Mouse (Mus musculus) CH12.LX (cell line): Measurements from ENCODE around the gene Sf1. TPM values are rescaled to one million over a fixed set of nuclear protein-coding genes. Genes with fewer than 3 reads are reported as not detected.
A peak's percentile ranks its signal among the peaks of the same experiment; 100 is the strongest.

Experiments used
- DNase-seq: peaks from one replicate; pipeline ENCODE4 v3.0.0-alpha.2; 2013; ENCODE audit errors: extremely low read depth
- H3K27ac ChIP-seq: 2 replicates; pipeline ENCODE4 v1.5.1; 2012; ENCODE audit warnings: low read depth, mild to moderate bottlenecking, control low read depth, moderate library complexity; ENCODE audit not compliant: insufficient read depth
- H3K27me3 ChIP-seq: replicated peaks from 2 replicates; pipeline ENCODE3; 2012; ENCODE audit warnings: inconsistent platforms
- H3K36me3 ChIP-seq, 2 experiments: replicated peaks in 1 of 2; 2 replicates each; pipeline versions ENCODE3 to v1.6.1; 2012; ENCODE audit warnings: inconsistent platforms in 1 of 2, low read length in 1 of 2, mild to moderate bottlenecking in 1 of 2, mixed read lengths in 1 of 2, moderate library complexity in 1 of 2; ENCODE audit not compliant: control insufficient read depth in 1 of 2, insufficient read depth in 1 of 2
- H3K4me1 ChIP-seq, 2 experiments: 2 replicates each; pipeline ENCODE4 v1.6.1; 2012; ENCODE audit warnings: inconsistent platforms in 1 of 2, moderate library complexity in 1 of 2; ENCODE audit not compliant: insufficient read depth in 2 of 2, control insufficient read depth in 1 of 2
- H3K4me2 ChIP-seq: 2 replicates; pipeline ENCODE4 v1.6.1; 2012; ENCODE audit warnings: low read depth, mild to moderate bottlenecking, control low read depth; ENCODE audit not compliant: poor library complexity, insufficient read depth, severe bottlenecking
- H3K4me3 ChIP-seq, 3 experiments: fragments of 150-350 bp in 1 of 3; sonication (generic) in 1 of 3; replicated peaks in 1 of 3; 2 replicates each; pipeline versions ENCODE3 to v1.5.1; 2011 to 2012; ENCODE audit warnings: low read depth in 2 of 3, low read length in 2 of 3, mild to moderate bottlenecking in 2 of 3, moderate library complexity in 2 of 3, control low read depth in 1 of 3, improper control_type of control experiment in 1 of 3, inconsistent platforms in 1 of 3, mixed read lengths in 1 of 3; ENCODE audit not compliant: poor library complexity in 1 of 3
- H3K79me2 ChIP-seq: replicated peaks from 2 replicates; pipeline ENCODE4 v1.6.1; 2012; ENCODE audit warnings: mild to moderate bottlenecking, moderate library complexity; ENCODE audit not compliant: control insufficient read depth, poor library complexity, insufficient read depth, severe bottlenecking; ENCODE audit errors: extremely low read depth
- H3K9ac ChIP-seq: 2 replicates; pipeline ENCODE4 v1.6.1; 2012; ENCODE audit warnings: low read depth, mild to moderate bottlenecking, control low read depth, moderate library complexity; ENCODE audit not compliant: insufficient read depth
- H3K9me3 ChIP-seq: replicated peaks from 2 replicates; pipeline ENCODE3; 2012; ENCODE audit warnings: low read length, inconsistent platforms, mixed read lengths
- BHLHE40 ChIP-seq: IDR thresholded peaks from 2 replicates; pipeline ENCODE4 v1.6.1; 2011; ENCODE audit warnings: mild to moderate bottlenecking, low read depth, low read length, improper control_type of control experiment
- CHD1 ChIP-seq: IDR thresholded peaks from 2 replicates; pipeline ENCODE4 v1.6.1; 2012; ENCODE audit warnings: low read depth, low read length, improper control_type of control experiment, inconsistent platforms
- E2F4 ChIP-seq: IDR thresholded peaks from 2 replicates; pipeline ENCODE4 v1.6.1; 2011; ENCODE audit warnings: low read depth, low read length, improper control_type of control experiment; ENCODE audit not compliant: insufficient replicate concordance
- ELF1 ChIP-seq: IDR thresholded peaks from 2 replicates; pipeline ENCODE4 v1.6.1; 2014; ENCODE audit warnings: low read depth, mild to moderate bottlenecking, inconsistent platforms, low read length, improper control_type of control experiment
- EP300 ChIP-seq: IDR thresholded peaks from 2 replicates; pipeline ENCODE4 v1.6.1; 2011; ENCODE audit warnings: low read length, improper control_type of control experiment
- ETS1 ChIP-seq: conservative IDR thresholded peaks from 2 replicates; pipeline ENCODE4 v1.6.1; 2012; ENCODE audit warnings: low read depth, mild to moderate bottlenecking, inconsistent platforms, low read length, improper control_type of control experiment, moderate library complexity
- GABPA ChIP-seq: IDR thresholded peaks from 2 replicates; pipeline ENCODE4 v1.6.1; 2012; ENCODE audit warnings: low read depth, low read length, improper control_type of control experiment, inconsistent platforms; ENCODE audit not compliant: insufficient replicate concordance
- HCFC1 ChIP-seq: IDR thresholded peaks from 2 replicates; pipeline ENCODE4 v1.6.1; 2012; ENCODE audit warnings: low read depth, mild to moderate bottlenecking, inconsistent platforms, low read length, improper control_type of control experiment
- IRF4 ChIP-seq: IDR thresholded peaks from 2 replicates; pipeline ENCODE4 v1.6.1; 2014; ENCODE audit warnings: low read depth, mild to moderate bottlenecking, inconsistent platforms, low read length, improper control_type of control experiment
- JUN ChIP-seq: IDR thresholded peaks from 2 replicates; pipeline ENCODE4 v1.6.1; 2011; ENCODE audit warnings: low read depth, mild to moderate bottlenecking, low read length, improper control_type of control experiment, moderate library complexity; ENCODE audit not compliant: insufficient read depth
- JUND ChIP-seq: conservative IDR thresholded peaks from 2 replicates; pipeline ENCODE4 v1.6.1; 2011; ENCODE audit warnings: low read depth, low read length, improper control_type of control experiment
- KAT2A ChIP-seq: IDR thresholded peaks from 2 replicates; pipeline ENCODE4 v1.6.1; 2012; ENCODE audit warnings: low read length, improper control_type of control experiment, inconsistent platforms; ENCODE audit not compliant: insufficient replicate concordance
- MXI1 ChIP-seq: IDR thresholded peaks from 2 replicates; pipeline ENCODE4 v1.6.1; 2011; ENCODE audit warnings: mild to moderate bottlenecking, low read depth, low read length, improper control_type of control experiment
- MYC ChIP-seq: IDR thresholded peaks from 2 replicates; pipeline ENCODE4 v1.6.1; 2011; ENCODE audit warnings: low read depth, mild to moderate bottlenecking, improper control_type of control experiment, low read length
- PAX5 ChIP-seq: IDR thresholded peaks from 2 replicates; pipeline ENCODE4 v1.6.1; 2012; ENCODE audit warnings: low read length, inconsistent platforms, mixed read lengths
- POLR2A ChIP-seq: IDR thresholded peaks from 2 replicates; pipeline ENCODE4 v1.6.1; 2011; ENCODE audit warnings: low read depth, mild to moderate bottlenecking, improper control_type of control experiment, low read length
- RAD21 ChIP-seq: IDR thresholded peaks from 2 replicates; pipeline ENCODE4 v1.6.1; 2011; ENCODE audit warnings: low read depth, mild to moderate bottlenecking, low read length, improper control_type of control experiment, moderate library complexity
- RCOR1 ChIP-seq: conservative IDR thresholded peaks from 2 replicates; pipeline ENCODE4 v1.6.1; 2012; ENCODE audit warnings: low read depth, mild to moderate bottlenecking, inconsistent platforms, low read length, improper control_type of control experiment
- TCF12 ChIP-seq: IDR thresholded peaks from 2 replicates; pipeline ENCODE4 v1.6.1; 2014; ENCODE audit warnings: low read depth, mild to moderate bottlenecking, inconsistent platforms, low read length, improper control_type of control experiment
- UBTF ChIP-seq: IDR thresholded peaks from 2 replicates; pipeline ENCODE4 v1.6.1; 2012; ENCODE audit warnings: low read depth, mild to moderate bottlenecking, inconsistent platforms, low read length, improper control_type of control experiment, moderate library complexity
- USF2 ChIP-seq: conservative IDR thresholded peaks from 2 replicates; pipeline ENCODE4 v1.6.1; 2011; ENCODE audit warnings: low read depth, low read length, improper control_type of control experiment
- ZKSCAN1 ChIP-seq: IDR thresholded peaks from 2 replicates; pipeline ENCODE4 v1.6.1; 2012; ENCODE audit warnings: low read depth, inconsistent platforms, low read length, improper control_type of control experiment, borderline replicate concordance
- ZMIZ1 ChIP-seq: IDR thresholded peaks from 2 replicates; pipeline ENCODE4 v1.6.1; 2012; ENCODE audit warnings: low read depth, mild to moderate bottlenecking, inconsistent platforms, low read length, improper control_type of control experiment
- ZNF384 ChIP-seq: IDR thresholded peaks from 2 replicates; pipeline ENCODE4 v1.6.1; 2012; ENCODE audit warnings: low read depth, low read length, improper control_type of control experiment, inconsistent platforms
- dilution Hi-C: fragments of 300-500 bp; cut with MboI; formaldehyde crosslinking; loops from 2 replicates; pipeline ENCODE4 v1.14.3; 2020; ENCODE audit warnings: low sequenced_read_pairs; ENCODE audit not compliant: extremely low pct_unique_long_range_greater_than_20kb, extremely low pct_ligation_motif_present
- in situ Hi-C: fragments of 300-500 bp; cut with MboI; formaldehyde crosslinking; loops from 3 replicates; pipeline ENCODE4 v1.14.3; 2019; ENCODE audit warnings: low sequenced_read_pairs, low pct_ligation_motif_present, low pct_unique_long_range_greater_than_20kb, mixed read lengths
- polyA plus RNA-seq: library from polyadenylated mRNA; unstranded; fragments of >175 nt; gene quantifications from 2 replicates; pipeline ENCODE4 v1.2.1, GENCODE M21; 2012; ENCODE audit warnings: low read depth; ENCODE audit not compliant: insufficient read length
- total RNA-seq, 2 experiments: library from RNA; depleted of rRNA; stranded (reverse); fragments of 300-350 nt in 1 of 2; fragments of >200 nt in 1 of 2; gene quantifications; 2 replicates each; pipeline ENCODE4 v1.2.3; 2012 to 2014

The Sf1 gene
- total and polyA plus RNA-seq, 3 experiments = 54.5 to 251 (median 70.4) TPM

DNA sequence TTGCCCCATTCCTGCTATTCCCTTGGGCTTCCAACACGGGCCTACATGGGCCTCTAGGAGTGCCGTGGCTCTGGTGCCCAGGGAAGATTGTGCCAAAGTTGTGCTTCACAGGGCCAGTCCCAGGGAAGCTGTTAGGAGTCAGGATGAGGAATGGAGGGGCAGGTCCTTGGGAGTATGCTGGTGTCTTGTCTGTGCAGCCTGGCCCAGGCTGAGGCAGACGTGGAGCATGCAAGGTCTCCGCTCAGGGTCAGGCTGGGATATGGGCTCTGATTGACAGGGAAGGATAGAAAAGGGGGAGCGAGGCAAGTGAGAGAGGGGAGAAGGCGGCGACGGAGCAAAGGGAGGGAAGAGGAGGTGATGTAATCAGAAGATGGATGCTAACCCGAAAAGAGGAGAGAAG lies 38.7 kb upstream of the Sf1 start:
- TF ChIP-seq ETS1 = no peak
- TF ChIP-seq TCF12 = no peak
- TF ChIP-seq GABPA = no peak
- TF ChIP-seq PAX5 = no peak
- no peak for TF ChIP-seq JUND
- no peak for TF ChIP-seq RAD21
- TF ChIP-seq ZMIZ1 = no peak
- TF ChIP-seq RCOR1 = no peak
- no peak for TF ChIP-seq KAT2A
- no peak for TF ChIP-seq ZKSCAN1
- TF ChIP-seq, all 38 proteins: peak for 0
- no peak overlapping the region for H3K4me3 ChIP-seq
- H3K27me3 ChIP-seq = no peaks in the 10 kb centered on the region
- peaks cover 6 to 20% of the 10 kb centered on the region in 2 experiments; a peak in 3 of 4 replicates for H3K4me1 ChIP-seq
- peaks cover 8 to 17% of the 10 kb centered on the region in 2 experiments for H3K36me3 ChIP-seq
- no peak for DNase-seq
- H3K4me2 ChIP-seq = no peak overlapping the region
- no peak overlapping the region for H3K27ac ChIP-seq
- no peaks in the 10 kb centered on the region for H3K79me2 ChIP-seq
- in situ Hi-C loops (loop anchor here (25.0 kb wide), 1 partner anchor 162 kb away; no protein-coding TSS in a partner anchor), dilution Hi-C loops (no loop called here)
- no peaks in the 10 kb centered on the region for H3K9me3 ChIP-seq
- H3K9ac ChIP-seq = no peak overlapping the region

DNA sequence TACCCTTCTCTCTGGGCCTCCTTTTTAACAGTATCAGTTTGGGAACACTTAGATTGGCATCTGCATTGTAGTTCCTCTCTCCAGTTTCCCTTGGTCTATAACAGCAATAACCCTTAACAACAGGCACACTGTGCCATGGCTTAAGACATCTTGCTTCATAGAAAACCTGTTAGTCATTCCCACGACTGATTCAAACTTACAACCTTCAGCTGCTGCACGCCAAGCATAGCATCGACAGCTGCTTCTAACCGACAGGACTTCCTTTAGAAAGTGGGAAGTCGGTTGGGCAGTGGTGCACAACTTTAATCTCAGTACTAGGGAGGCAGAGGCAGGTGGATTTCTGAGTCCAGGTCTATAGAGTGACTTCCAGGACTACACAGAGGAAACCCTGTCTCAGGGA lies 32.3 kb upstream of the Sf1 start:
- Histone ChIP-seq H3K27ac (no peak overlapping the region), H3K36me3 (peaks cover 0 to under 1% of the 10 kb centered on the region in 2 experiments), H3K9me3 (no peaks in the 10 kb centered on the region), H3K9ac (peak overlapping the region; percentile 49; the same call in 1 of the 2 replicates), H3K79me2 (peaks cover 8% of the 10 kb centered on the region), H3K4me2 (peak overlapping the region; percentile 57), H3K27me3 (no peaks in the 10 kb centered on the region), H3K4me3 (no peak overlapping the region), H3K4me1 (peaks cover 8 to 33% of the 10 kb centered on the region in 2 experiments)
- no peak for DNase-seq
- dilution Hi-C loops = no loop called here
- in situ Hi-C loops = no loop called here
- TF ChIP-seq GABPA = no peak
- no peak for TF ChIP-seq E2F4
- TF ChIP-seq MXI1 = no peak
- TF ChIP-seq JUN = no peak
- TF ChIP-seq RAD21 = no peak
- no peak for TF ChIP-seq RCOR1
- TF ChIP-seq CHD1 = no peak
- no peak for TF ChIP-seq POLR2A
- TF ChIP-seq ZKSCAN1 = no peak
- TF ChIP-seq HCFC1 = no peak
- no peak for TF ChIP-seq UBTF
- TF ChIP-seq ELF1 = no peak
- TF ChIP-seq MYC = no peak
- TF ChIP-seq USF2 = no peak
- TF ChIP-seq IRF4 = no peak
- TF ChIP-seq EP300 = no peak
- TF ChIP-seq PAX5 = no peak
- TF ChIP-seq ZNF384 = no peak
- TF ChIP-seq BHLHE40 = no peak
